Mouse (Mus musculus): ENCODE results near the gene Stxbp4. TPM values are rescaled to one million over a fixed set of nuclear protein-coding genes. Genes with fewer than 3 reads are reported as not detected.
A peak's percentile ranks its signal among the peaks of the same experiment; 100 is the strongest.

Stxbp4 gene
- polyA plus RNA-seq, 2 experiments = 11.1 to 21.8 TPM

- Histone ChIP-seq H3K9ac (ENCODE audit: low read depth, low read length, severe bottlenecking) (no peak overlapping the region), H3K4me3 (replicated peaks; ENCODE audit: low read length) (no peak overlapping the region), H3K36me3 (ENCODE audit: control insufficient read depth, insufficient read depth, low read length) (no peaks in the 10 kb centered on the region), H3K27me3 (ENCODE audit: control insufficient read depth, insufficient read depth, low read length) (no peaks in the 10 kb centered on the region), H3K9me3 (ENCODE audit: control insufficient read depth, low read length) (no peaks in the 10 kb centered on the region), H3K4me2 (replicated peaks; ENCODE audit: low read depth, low read length, severe bottlenecking) (no peak overlapping the region), H3K27ac (replicated peaks; ENCODE audit: low read depth, low read length) (peak overlapping the region; percentile 84; the same call in 1 of the 2 replicates), H3K4me1 (ENCODE audit: control insufficient read depth, insufficient read depth, low read length) (peaks cover 34% of the 10 kb centered on the region)
- ATAC-seq (ENCODE audit: low FRiP score, low read depth) = no peak
- 45% methylated on average over 5 of the region's 5 CpGs for WGBS
- TF ChIP-seq POLR2A (IDR thresholded peaks at IDR 0.05; ENCODE audit: borderline replicate concordance, extremely low read depth, insufficient read depth, insufficient read length) = no peak
- no peak for DNase-seq (ENCODE audit: low spot score)
These were observed 25.9 kb upstream of the Stxbp4 start for GRCm38 (mm10) chr11:90663618-90664297.

- no peak for DNase-seq (ENCODE audit: low spot score)
- H3K27me3 ChIP-seq (ENCODE audit: control insufficient read depth, insufficient read depth, low read length) = no peaks in the 10 kb centered on the region
- peaks cover 34% of the 10 kb centered on the region for H3K4me1 ChIP-seq (ENCODE audit: control insufficient read depth, insufficient read depth, low read length)
- no peak overlapping the region for H3K27ac ChIP-seq (replicated peaks; ENCODE audit: low read depth, low read length)
- ATAC-seq (ENCODE audit: low FRiP score, low read depth) = no peak
- WGBS = 65% methylated on average over 3 of the region's 3 CpGs
- no peak overlapping the region for H3K4me2 ChIP-seq (replicated peaks; ENCODE audit: low read depth, low read length, severe bottlenecking)
- no peak for TF ChIP-seq POLR2A (IDR thresholded peaks at IDR 0.05; ENCODE audit: borderline replicate concordance, extremely low read depth, insufficient read depth, insufficient read length)
- H3K36me3 ChIP-seq (ENCODE audit: control insufficient read depth, insufficient read depth, low read length) = no peaks in the 10 kb centered on the region
- no peak overlapping the region for H3K4me3 ChIP-seq (replicated peaks; ENCODE audit: low read length)
- H3K9ac ChIP-seq (ENCODE audit: low read depth, low read length, severe bottlenecking) = no peak overlapping the region
- H3K9me3 ChIP-seq (ENCODE audit: control insufficient read depth, low read length) = no peaks in the 10 kb centered on the region
These were observed 25.2 kb upstream of the Stxbp4 start for GRCm38 (mm10) chr11:90663052-90663451.

- Histone ChIP-seq H3K9ac (ENCODE audit: low read depth, low read length, severe bottlenecking) (no peak overlapping the region), H3K4me1 (ENCODE audit: control insufficient read depth, insufficient read depth, low read length) (peaks cover 22% of the 10 kb centered on the region), H3K27ac (replicated peaks; ENCODE audit: low read depth, low read length) (no peak overlapping the region), H3K36me3 (ENCODE audit: control insufficient read depth, insufficient read depth, low read length) (peaks cover 9% of the 10 kb centered on the region; the same call in 1 of the 2 replicates), H3K4me2 (replicated peaks; ENCODE audit: low read depth, low read length, severe bottlenecking) (no peak overlapping the region), H3K9me3 (ENCODE audit: control insufficient read depth, low read length) (no peaks in the 10 kb centered on the region), H3K4me3 (replicated peaks; ENCODE audit: low read length) (no peak overlapping the region), H3K27me3 (ENCODE audit: control insufficient read depth, insufficient read depth, low read length) (no peaks in the 10 kb centered on the region)
- TF ChIP-seq POLR2A (IDR thresholded peaks at IDR 0.05; ENCODE audit: borderline replicate concordance, extremely low read depth, insufficient read depth, insufficient read length) = no peak
- 46% methylated on average over 4 of the region's 4 CpGs for WGBS
- no peak for DNase-seq (ENCODE audit: low spot score)
- no peak for ATAC-seq (ENCODE audit: low FRiP score, low read depth)
These were observed 22.8 kb upstream of the Stxbp4 start for GRCm38 (mm10) chr11:90660662-90661061.

- no peak for TF ChIP-seq POLR2A (IDR thresholded peaks at IDR 0.05; ENCODE audit: borderline replicate concordance, extremely low read depth, insufficient read depth, insufficient read length)
- H3K27ac ChIP-seq (replicated peaks; ENCODE audit: low read depth, low read length) = no peak overlapping the region
- no peak overlapping the region for H3K4me2 ChIP-seq (replicated peaks; ENCODE audit: low read depth, low read length, severe bottlenecking)
- ATAC-seq (ENCODE audit: low FRiP score, low read depth) (no peak), DNase-seq (ENCODE audit: low spot score) (no peak)
- H3K9ac ChIP-seq (ENCODE audit: low read depth, low read length, severe bottlenecking) = no peak overlapping the region
- 0 out of 2 replicates have a peak, but pooled peaks cover 5% of the 10 kb centered on the region for H3K4me1 ChIP-seq (ENCODE audit: control insufficient read depth, insufficient read depth, low read length)
- H3K27me3 ChIP-seq (ENCODE audit: control insufficient read depth, insufficient read depth, low read length) = no peaks in the 10 kb centered on the region
- peaks cover 12% of the 10 kb centered on the region; the same call in 1 of the 2 replicates for H3K36me3 ChIP-seq (ENCODE audit: control insufficient read depth, insufficient read depth, low read length)
- H3K9me3 ChIP-seq (ENCODE audit: control insufficient read depth, low read length) = no peaks in the 10 kb centered on the region
- WGBS = 93% methylated on average over 12 of the region's 12 CpGs
- no peak overlapping the region for H3K4me3 ChIP-seq (replicated peaks; ENCODE audit: low read length)
These were observed 19.6 kb upstream of the Stxbp4 start for GRCm38 (mm10) chr11:90657527-90657926.

- 92% methylated on average over 4 of the region's 4 CpGs for WGBS
- H3K9me3 ChIP-seq (ENCODE audit: control insufficient read depth, low read length) = no peaks in the 10 kb centered on the region
- ATAC-seq (ENCODE audit: low FRiP score, low read depth) = no peak
- DNase-seq (ENCODE audit: low spot score) = no peak
- H3K4me1 ChIP-seq (ENCODE audit: control insufficient read depth, insufficient read depth, low read length) = 0 out of 2 replicates have a peak, but pooled peaks cover 5% of the 10 kb centered on the region
- H3K27me3 ChIP-seq (ENCODE audit: control insufficient read depth, insufficient read depth, low read length) = no peaks in the 10 kb centered on the region
- no peak overlapping the region for H3K27ac ChIP-seq (replicated peaks; ENCODE audit: low read depth, low read length)
- H3K4me2 ChIP-seq (replicated peaks; ENCODE audit: low read depth, low read length, severe bottlenecking) = no peak overlapping the region
- H3K9ac ChIP-seq (ENCODE audit: low read depth, low read length, severe bottlenecking) = no peak overlapping the region
- peaks cover 27% of the 10 kb centered on the region for H3K36me3 ChIP-seq (ENCODE audit: control insufficient read depth, insufficient read depth, low read length)
- no peak for TF ChIP-seq POLR2A (IDR thresholded peaks at IDR 0.05; ENCODE audit: borderline replicate concordance, extremely low read depth, insufficient read depth, insufficient read length)
- H3K4me3 ChIP-seq (replicated peaks; ENCODE audit: low read length) = no peak overlapping the region
These were observed 14.7 kb upstream of the Stxbp4 start for GRCm38 (mm10) chr11:90652603-90653002.
